Mouse (Mus musculus) thymus, postnatal 14 days (tissue): ENCODE results near the gene Atp2c1.

Experiments used
- DNase-seq: peaks from one replicate; pipeline ENCODE4 v3.0.0; 2021

The Atp2c1 gene

GRCm38 (mm10) chr9:105362181-105362580 is 164.9 kb downstream of the Atp2c1 start:
- no peak for DNase-seq
